Mouse (Mus musculus) layer of hippocampus, postnatal 14 days (tissue): ENCODE measurements around the gene Ap3m1. TPM values are rescaled to one million over a fixed set of nuclear protein-coding genes. Genes with fewer than 3 reads are reported as not detected.
"Not testable (repeated sequence)": the region's sequence is repeated elsewhere in the genome, so short reads cannot be mapped to it uniquely, and the experiment has no call there.

Experiments used
- DNase-seq, 2 experiments: peaks; one replicate each; pipeline ENCODE4 v3.0.0; 2021 to 2022; ENCODE audit warnings: low spot score in 2 of 2, mixed read lengths in 1 of 2
- long read RNA-seq, 2 experiments: library from polyadenylated mRNA; stranded (forward); transcript quantifications; one replicate each; pipeline ENCODE4 v2.0.0; 2021
- total RNA-seq, 2 experiments: library from RNA; stranded (reverse); gene quantifications; 2 replicates each; pipeline ENCODE4 v1.2.3; 2021

Gene Ap3m1
- total RNA-seq, result 10 to 100 TPM; 82.1 to 84.3 TPM
- long read RNA-seq, experiment 1, full-length matches to known transcripts, result 34 of 48 reads
- long read RNA-seq, experiment 1, partial matches to known transcripts, result 4 of 48 reads
- long read RNA-seq, experiment 1, other reads (novel, unspliced or antisense), result 10 of 48 reads
- long read RNA-seq, experiment 2, full-length matches to known transcripts, result 41 of 65 reads
- long read RNA-seq, experiment 2, partial matches to known transcripts, result 10 of 65 reads
- long read RNA-seq, experiment 2, other reads (novel, unspliced or antisense), result 14 of 65 reads

DNA sequence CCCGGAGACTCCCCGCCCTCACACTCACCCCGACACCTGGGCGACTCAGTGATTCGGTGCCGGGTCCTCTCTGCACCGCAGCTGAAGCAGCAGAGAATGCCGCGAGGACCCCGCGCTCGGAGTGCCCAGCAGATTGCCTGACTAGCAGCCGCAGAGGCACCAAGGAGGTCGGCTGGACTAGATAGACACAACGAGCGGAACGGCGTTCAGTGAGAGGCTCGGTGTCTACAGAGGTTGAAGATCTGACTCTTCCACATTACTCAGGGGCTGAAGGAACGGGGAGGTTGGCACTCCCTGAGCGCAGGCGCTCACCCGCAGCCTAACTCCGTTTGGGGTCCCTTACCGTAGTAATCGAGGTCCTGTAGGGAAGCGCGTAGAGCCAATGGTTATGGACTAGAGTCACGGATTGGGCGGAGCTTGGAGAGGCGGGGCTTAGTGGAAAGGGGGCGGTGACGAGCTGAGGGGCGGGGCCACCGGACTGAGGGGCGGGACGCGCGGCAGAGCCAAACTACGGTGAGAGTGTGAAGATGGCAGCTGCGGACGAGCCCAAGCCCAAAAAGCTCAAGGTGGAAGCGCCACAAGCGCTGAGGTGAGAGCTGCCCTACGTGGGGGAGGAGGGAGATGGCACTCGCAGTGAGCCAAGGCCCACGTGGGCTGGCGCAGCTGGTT, at the start of gene Ap3m1, which contains the start of gene Adk:
TSS of gene Ap3m1 (minus strand) at position 397 of the 669 bp plus-strand sequence.
TSS of gene Adk (plus strand) at position 463 of the 669 bp plus-strand sequence.
- DNase-seq, result peak; percentile 95 to 97

- no peak for DNase-seq
Observed at GRCm38 (mm10) chr14:21101562-21101961, 49.3 kb upstream of the Ap3m1 start.

GRCm38 (mm10) chr14:21100876-21101275, 48.6 kb upstream of the Ap3m1 start:
- DNase-seq, result no peak

GRCm38 (mm10) chr14:21099371-21099770, 47.1 kb upstream of the Ap3m1 start:
- DNase-seq, result peak in 1 of 2 experiments; percentile 33

GRCm38 (mm10) chr14:21096689-21097088, 44.4 kb upstream of the Ap3m1 start:
- no peak for DNase-seq

- DNase-seq, result no peak
Observed at GRCm38 (mm10) chr14:21096279-21096678, 44.0 kb upstream of the Ap3m1 start.

DNA sequence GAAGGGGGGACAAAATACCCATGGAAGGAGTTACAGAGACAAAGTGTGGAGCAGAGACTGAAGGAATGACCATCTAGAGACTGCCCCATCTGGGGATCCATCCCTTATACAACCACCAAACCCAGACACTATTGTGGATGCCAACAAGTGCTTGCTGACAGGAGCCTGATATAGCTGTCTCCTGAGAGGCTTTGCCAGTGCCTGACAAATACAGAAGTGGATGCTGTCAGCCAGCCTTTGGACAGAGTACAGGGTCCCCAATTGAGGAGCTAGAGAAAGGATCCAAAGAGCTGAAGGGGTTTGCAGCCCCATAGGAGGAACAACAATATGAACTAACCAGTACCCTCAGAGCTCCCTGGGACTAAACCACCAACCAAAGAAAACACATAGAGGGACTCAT, 41.9 kb upstream of the Ap3m1 start:
- not testable (repeated sequence) for DNase-seq

GRCm38 (mm10) chr14:21090930-21091486, 38.7 kb upstream of the Ap3m1 start:
- no peak for DNase-seq

- no peak for DNase-seq
Observed at GRCm38 (mm10) chr14:21090400-21090799, 38.1 kb upstream of the Ap3m1 start.

DNA sequence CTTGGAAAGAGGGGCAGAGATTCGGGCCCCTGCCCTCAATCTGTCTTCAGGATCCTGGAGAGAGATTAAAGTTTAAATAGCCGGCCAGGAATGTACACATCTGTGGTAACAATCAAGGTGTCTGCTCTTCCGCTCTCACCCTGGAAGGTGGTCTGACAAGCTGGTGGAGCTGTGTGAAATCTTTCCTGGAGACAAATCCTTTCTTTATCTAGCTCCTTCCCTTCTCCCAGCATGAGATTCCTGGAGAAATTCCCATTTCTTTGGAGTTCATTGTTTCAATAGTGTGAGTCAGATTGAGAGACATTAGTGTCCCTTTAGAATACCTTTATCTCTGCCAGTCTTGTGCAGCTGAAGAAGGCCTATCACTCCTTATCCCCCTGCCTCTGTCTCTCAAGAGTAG, 36.4 kb upstream of the Ap3m1 start:
- no peak for DNase-seq

DNA sequence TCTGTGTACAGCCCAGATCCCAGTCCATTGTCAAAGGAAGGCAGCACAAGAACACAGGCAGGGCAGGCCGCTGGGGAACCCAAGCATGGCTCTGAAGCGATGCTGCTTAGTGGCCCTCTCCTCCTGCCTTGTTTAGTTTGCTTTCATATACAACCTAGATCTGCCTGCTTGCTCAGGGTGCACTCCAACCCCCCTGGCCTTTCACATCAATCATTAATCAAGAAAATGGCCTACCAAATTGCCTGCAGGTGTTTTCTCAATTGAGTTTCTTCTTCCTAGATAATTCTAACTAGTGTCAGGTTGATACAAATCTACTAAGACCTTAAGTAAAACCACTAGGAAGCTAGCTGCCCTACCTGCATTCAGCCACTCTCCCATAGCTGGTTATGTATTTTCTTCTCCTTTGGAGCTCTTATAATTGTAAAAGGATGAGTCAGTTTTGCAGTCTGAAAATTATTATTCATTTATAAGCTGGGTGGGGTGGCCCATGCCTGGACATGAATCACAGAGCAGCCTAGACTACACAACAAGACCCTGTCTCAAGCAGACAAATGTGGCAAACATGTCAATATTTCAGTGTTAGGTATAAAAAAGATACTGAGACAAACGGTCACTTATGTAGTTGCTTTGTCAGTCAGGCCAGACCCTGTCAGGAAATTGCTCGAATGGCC, 35.2 kb upstream of the Ap3m1 start:
- DNase-seq, result no peak

DNA sequence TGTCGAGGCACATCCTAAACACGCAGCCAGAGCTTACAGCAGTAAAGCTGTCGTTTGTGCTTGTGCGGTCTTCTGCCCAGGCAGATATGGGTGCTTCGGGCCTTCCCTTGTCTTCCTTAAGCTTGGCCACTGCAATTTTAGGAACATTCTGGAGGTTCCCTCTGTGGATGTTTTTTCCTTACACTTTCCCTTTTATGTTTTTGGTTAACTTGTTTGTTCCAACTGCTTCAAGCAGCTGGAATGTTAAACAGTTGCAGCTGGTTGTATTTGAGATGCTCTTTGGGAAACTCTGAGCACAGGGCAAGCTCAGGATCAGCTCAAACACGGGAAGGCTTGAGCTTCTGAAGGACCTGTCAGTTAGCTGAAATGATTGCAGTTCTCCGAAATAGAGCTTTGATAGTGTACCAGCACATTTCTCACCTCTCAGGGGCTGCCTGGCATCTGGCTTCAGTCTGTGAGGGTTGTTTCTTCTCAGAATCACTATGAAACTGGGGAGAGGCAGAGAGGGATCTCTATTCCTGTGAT, 34.6 kb upstream of the Ap3m1 start:
- DNase-seq, result no peak

DNA sequence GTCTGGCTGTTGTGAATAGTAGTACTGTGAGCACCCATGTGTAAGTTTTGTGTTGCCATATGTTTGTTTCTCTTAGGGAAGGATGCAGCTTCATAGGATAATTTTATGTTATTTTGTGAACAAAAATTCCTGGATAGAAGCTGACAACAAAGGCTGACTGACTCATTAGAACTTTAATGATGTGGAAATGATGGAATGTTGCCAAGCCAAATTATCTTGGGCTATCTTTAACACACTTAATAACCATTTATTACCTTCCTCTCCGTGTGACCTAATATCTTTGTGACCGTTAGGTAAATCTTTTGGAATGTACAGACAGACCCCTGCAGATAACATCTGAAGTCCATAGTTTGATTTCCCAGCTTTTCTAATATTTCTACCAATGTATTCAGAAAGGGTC, 33.8 kb upstream of the Ap3m1 start:
- DNase-seq, result no peak

- no peak for DNase-seq
Observed at GRCm38 (mm10) chr14:21085666-21086065, 33.4 kb upstream of the Ap3m1 start.

GRCm38 (mm10) chr14:21082823-21083222, 30.5 kb upstream of the Ap3m1 start:
- no peak for DNase-seq

- no peak for DNase-seq
Observed at GRCm38 (mm10) chr14:21078511-21078910, 26.2 kb upstream of the Ap3m1 start.

DNA sequence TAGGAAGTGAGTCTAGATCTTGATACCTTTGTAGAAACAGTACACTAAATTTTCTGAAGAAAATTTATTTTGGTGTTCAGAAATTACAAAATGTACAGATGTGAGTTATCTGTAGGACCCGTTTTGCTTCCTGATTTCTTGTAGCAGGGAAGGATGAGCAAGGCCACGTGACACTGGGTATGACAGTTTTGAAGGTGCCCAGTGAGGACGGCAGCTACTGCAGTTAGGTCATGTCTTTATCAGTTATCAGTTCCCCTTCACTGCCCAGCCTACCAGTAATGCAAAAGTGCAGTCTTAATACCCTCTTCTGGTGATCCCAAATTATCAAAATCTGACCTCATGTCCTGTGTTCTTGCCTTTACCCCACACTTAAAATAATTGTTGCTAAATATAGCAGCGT, 25.6 kb upstream of the Ap3m1 start:
- no peak for DNase-seq

DNA sequence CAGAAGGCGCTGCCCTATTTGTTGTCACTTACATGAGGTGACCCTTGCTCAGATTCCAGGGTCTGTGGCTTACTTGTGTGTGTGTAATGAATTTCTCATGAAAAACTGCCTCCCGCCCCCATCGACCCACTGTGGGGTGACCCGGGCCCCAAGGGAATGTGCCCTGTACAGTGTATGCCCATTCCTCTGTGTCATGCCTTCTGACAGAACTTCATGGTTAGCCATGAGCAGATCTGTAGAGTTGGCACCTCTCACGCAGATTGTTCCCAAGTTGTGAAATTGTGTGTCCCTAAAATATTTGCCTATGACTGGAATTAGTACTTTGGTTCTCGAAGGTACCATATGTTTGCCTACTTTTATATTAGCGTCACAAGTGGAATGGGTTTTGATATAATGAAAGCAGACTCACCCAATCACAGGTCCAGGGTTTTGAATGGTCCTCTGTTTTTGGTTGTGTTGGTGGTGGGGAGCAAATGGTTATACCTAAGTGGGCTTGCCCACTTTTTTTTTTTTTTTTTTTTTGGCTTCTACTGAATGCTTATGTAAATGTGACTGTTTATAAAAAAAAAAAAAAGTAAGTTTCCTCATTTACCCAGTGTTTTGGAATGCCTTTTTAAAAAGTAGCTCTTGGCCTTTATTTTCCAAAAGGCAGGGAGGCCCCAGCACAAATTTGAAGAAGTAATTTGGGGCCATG, 24.3 kb upstream of the Ap3m1 start:
- no peak for DNase-seq

GRCm38 (mm10) chr14:21075751-21076500, 23.6 kb upstream of the Ap3m1 start:
- peak; percentile 85 to 88 for DNase-seq
